Mouse (Mus musculus) heart, adult 2 months (tissue): ENCODE measurements around the gene Rgmb.

Source experiments
- CTCF ChIP-seq: fragments of 200-600 bp; IDR thresholded peaks from 2 replicates; pipeline ENCODE4 v1.8.1; 2022; ENCODE audit warnings: antibody characterized with exemption, mild to moderate bottlenecking, moderate library complexity
- EP300 ChIP-seq: fragments of 200-500 bp; IDR thresholded peaks from 2 replicates; pipeline ENCODE4 v1.6.1; 2011; ENCODE audit warnings: low read depth, low read length, control low read depth; ENCODE audit not compliant: insufficient read depth
- POLR2A ChIP-seq: fragments of 200-500 bp; IDR thresholded peaks from 2 replicates; pipeline ENCODE4 v1.6.1; 2011; ENCODE audit warnings: mild to moderate bottlenecking, low read depth, low read length, control low read depth; ENCODE audit not compliant: insufficient read depth

GRCm38 (mm10) chr17:15829198-15830170 is 1.4 kb downstream of the Rgmb start:
- TF ChIP-seq CTCF: 0 out of 2 replicates have a peak, but pooled peaks have one; percentile 4
- peak; percentile 20; the same call in 1 of the 2 replicates for TF ChIP-seq POLR2A
- TF ChIP-seq EP300: peak; percentile 52; the same call in 1 of the 2 replicates
